Mouse (Mus musculus): Measurements from ENCODE around the gene Prnp.

DNA sequence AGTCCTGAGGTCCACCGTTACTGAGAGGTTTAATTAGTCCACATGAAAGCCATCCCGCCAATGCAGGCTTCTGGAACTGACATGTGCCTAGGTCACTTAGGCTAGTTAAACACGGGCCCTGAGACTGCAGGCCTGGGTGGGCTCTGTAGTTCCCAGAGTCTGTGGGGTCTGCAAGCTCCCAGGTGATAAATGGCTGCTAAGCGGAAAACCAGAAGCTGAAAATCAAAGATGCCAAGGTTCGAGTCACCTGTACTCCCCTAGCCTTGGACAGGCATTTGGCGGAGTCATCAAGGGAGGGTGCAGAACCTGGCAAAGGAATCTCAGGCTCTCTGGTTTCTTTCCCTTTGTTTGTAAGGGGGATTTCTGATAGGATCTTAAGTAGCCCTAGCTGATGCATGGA is 31.8 kb downstream of the Prnp start:
- no peak for TF ChIP-seq POLR2A (IDR thresholded peaks at IDR 0.05; ENCODE audit: control insufficient read depth, extremely low read depth, insufficient read depth, low read length, poor library complexity)
- TF ChIP-seq CTCF (IDR thresholded peaks at IDR 0.05; ENCODE audit: borderline replicate concordance, control insufficient read depth, extremely low read depth, insufficient read depth, low read length, poor library complexity) = no peak
